Mouse (Mus musculus): ENCODE data around the gene Fbxw25. TPM values are rescaled to one million over a fixed set of nuclear protein-coding genes. Genes with fewer than 3 reads are reported as not detected.

Fbxw25 gene
- not detected for polyA plus RNA-seq (2015; fragmentation: Illumina TruSeq; extraction: RNeasy Lipid Tissue Mini Kit (QIAGEN cat#74804); ENCODE audit: low read depth, low replicate concordance)

DNA sequence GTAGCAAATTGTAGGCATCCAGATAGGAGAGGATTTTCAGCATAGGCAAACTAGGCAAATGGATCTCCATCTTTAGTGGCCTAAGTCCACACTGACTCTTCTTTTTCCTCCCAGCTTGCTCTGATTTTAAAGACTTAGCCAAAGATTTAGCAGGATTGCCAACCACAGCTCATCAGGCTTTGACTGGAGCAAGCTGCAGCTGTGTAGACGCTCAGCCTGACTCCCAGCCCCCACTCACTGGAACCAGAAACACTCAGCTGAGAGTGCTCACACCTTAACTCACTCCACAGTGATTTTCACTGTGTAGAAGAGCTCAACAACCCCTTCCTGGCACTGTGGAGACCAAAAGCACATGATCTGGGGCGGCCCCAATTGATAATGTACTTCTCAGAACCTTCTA, at the start of gene Fbxw25:
Fbxw25 (minus strand) TSS at position 101 of the 400 bp plus-strand sequence.

DNA sequence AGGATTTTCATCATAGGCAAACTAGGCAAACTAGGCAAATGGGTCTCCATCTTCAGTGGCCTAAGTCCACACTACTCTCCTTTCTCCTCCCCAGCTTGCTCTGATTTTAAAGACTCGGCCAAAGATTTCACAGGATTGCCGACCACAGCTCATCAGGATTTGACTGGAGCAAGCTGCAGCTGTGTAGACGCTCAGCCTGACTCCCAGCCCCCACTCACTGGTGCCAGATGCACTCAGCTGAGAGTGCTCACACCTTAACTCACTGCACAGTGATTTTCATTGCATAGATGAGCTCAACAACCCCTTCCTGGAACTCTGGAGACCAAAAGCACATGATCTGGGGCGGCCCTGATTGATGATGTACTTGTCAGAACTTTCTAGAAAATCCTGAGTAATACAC, 38.1 kb upstream of the Fbxw25 start, which contains the start of gene Fbxw18:
Fbxw18 (minus strand) TSS at position 101 of the 400 bp plus-strand sequence.

DNA sequence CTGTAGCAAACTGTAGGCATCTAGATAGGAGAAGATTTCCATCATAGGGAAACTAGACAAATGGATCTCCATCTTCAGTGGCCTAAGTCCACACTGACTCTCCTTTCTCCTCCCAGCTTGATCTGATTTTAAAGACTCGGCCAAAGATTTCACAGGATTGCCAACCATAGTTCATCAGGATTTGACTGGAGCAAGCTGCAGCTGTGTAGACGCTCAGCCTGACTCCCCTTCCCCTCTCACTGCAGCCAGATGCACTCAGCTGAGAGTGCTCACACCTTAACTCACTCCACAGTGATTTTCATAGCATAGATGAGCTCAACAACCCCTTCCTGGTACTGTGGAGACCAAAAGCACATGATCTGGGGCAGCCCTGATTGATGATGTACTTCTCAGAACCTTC, 38.5 kb downstream of the Fbxw25 start, which contains the start of gene Fbxw24:
Fbxw24 (minus strand) TSS at position 101 of the 400 bp plus-strand sequence.

Other genes with a start within 250 kb of the Fbxw25 start
- not detected for gene Fbxw16, start 215.5 kb downstream of the Fbxw25 start, polyA plus RNA-seq (2015; fragmentation: Illumina TruSeq; extraction: RNeasy Lipid Tissue Mini Kit (QIAGEN cat#74804); ENCODE audit: low read depth, low replicate concordance)
- not detected for gene Fbxw19, start 168.8 kb downstream of the Fbxw25 start, polyA plus RNA-seq (2015; fragmentation: Illumina TruSeq; extraction: RNeasy Lipid Tissue Mini Kit (QIAGEN cat#74804); ENCODE audit: low read depth, low replicate concordance)
- gene Fbxw15, start 96.4 kb downstream of the Fbxw25 start, polyA plus RNA-seq (2015; fragmentation: Illumina TruSeq; extraction: RNeasy Lipid Tissue Mini Kit (QIAGEN cat#74804); ENCODE audit: low read depth, low replicate concordance), result not detected
- not detected for gene Fbxw24, start 38.6 kb downstream of the Fbxw25 start, polyA plus RNA-seq (2015; fragmentation: Illumina TruSeq; extraction: RNeasy Lipid Tissue Mini Kit (QIAGEN cat#74804); ENCODE audit: low read depth, low replicate concordance)
- not detected for gene Fbxw18, start 38.0 kb upstream of the Fbxw25 start, polyA plus RNA-seq (2015; fragmentation: Illumina TruSeq; extraction: RNeasy Lipid Tissue Mini Kit (QIAGEN cat#74804); ENCODE audit: low read depth, low replicate concordance)
- gene Fbxw26, start 81.4 kb upstream of the Fbxw25 start, polyA plus RNA-seq (2015; fragmentation: Illumina TruSeq; extraction: RNeasy Lipid Tissue Mini Kit (QIAGEN cat#74804); ENCODE audit: low read depth, low replicate concordance), result not detected
- not detected for gene Fbxw27, start 126.0 kb upstream of the Fbxw25 start, polyA plus RNA-seq (2015; fragmentation: Illumina TruSeq; extraction: RNeasy Lipid Tissue Mini Kit (QIAGEN cat#74804); ENCODE audit: low read depth, low replicate concordance)
- 15.7 TPM for gene Spink8, start 147.6 kb upstream of the Fbxw25 start, polyA plus RNA-seq (2015; fragmentation: Illumina TruSeq; extraction: RNeasy Lipid Tissue Mini Kit (QIAGEN cat#74804); ENCODE audit: low read depth, low replicate concordance)
- 15.4 TPM for gene Nme6, start 168.1 kb upstream of the Fbxw25 start, polyA plus RNA-seq (2015; fragmentation: Illumina TruSeq; extraction: RNeasy Lipid Tissue Mini Kit (QIAGEN cat#74804); ENCODE audit: low read depth, low replicate concordance)
- not detected for gene Camp, start 185.0 kb upstream of the Fbxw25 start, polyA plus RNA-seq (2015; fragmentation: Illumina TruSeq; extraction: RNeasy Lipid Tissue Mini Kit (QIAGEN cat#74804); ENCODE audit: low read depth, low replicate concordance)
- 4.9 TPM for gene Cdc25a, start 210.9 kb upstream of the Fbxw25 start, polyA plus RNA-seq (2015; fragmentation: Illumina TruSeq; extraction: RNeasy Lipid Tissue Mini Kit (QIAGEN cat#74804); ENCODE audit: low read depth, low replicate concordance)